Mouse (Mus musculus) lung, postnatal 36 days (tissue): ENCODE measurements around the gene Sox8.

Source experiments
- DNase-seq: peaks from one replicate; pipeline ENCODE4 v3.0.0; 2022; ENCODE audit warnings: mixed read lengths

Gene Sox8

GRCm38 (mm10) chr17:25570648-25571452 lies at the start of gene Sox8:
Gene Sox8, minus strand, starts transcription at chr17:25570686.
- DNase-seq: peak; percentile 87

DNA sequence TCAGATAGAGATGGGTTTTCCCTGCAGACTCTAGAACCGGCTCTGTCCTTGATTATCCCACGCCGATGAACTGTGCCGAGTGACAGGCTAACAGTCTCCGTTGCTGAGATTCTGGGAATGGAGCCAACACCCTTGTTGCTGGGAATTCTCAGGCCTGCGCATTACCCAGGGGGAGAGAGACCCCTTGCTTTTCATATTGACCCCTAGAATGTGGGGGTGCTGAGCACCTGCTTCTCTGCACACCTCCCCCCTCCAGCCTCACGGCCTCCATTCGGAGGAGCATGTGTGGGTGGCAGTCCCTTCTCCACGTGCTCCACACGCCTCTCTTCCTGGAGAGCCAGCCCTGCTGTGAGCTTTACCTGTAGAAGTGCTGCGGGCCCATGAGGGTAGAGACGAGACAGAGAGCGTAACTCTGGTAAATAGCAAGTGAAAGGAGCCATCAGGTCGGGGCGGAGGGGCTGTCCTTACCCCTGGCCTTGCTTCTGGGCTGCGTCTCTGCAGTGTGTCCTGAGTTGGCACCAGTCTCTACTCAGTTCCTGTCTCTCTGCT lies 48.1 kb upstream of the Sox8 start:
- DNase-seq: no peak

GRCm38 (mm10) chr17:25614723-25615510 lies 44.4 kb upstream of the Sox8 start:
- no peak for DNase-seq

DNA sequence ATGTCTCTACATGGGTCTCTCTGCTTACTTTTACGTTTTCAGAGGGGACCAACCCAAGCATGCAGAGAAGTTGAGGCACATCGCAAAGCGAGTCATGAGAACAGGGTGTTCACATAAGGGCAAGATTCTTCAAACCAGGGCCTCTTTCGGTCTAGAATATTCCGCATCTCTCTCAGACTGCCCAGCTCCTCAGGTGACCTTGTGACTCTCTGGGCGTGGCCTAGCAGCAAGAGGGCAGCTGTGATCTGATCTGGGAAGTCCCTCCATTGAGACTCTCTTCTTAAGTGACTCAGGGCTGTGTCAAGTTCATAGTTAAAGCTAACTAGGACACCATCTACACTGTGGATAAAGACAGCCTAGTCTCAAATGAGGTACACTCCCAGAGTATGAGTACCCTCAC lies 42.8 kb upstream of the Sox8 start:
- no peak for DNase-seq

DNA sequence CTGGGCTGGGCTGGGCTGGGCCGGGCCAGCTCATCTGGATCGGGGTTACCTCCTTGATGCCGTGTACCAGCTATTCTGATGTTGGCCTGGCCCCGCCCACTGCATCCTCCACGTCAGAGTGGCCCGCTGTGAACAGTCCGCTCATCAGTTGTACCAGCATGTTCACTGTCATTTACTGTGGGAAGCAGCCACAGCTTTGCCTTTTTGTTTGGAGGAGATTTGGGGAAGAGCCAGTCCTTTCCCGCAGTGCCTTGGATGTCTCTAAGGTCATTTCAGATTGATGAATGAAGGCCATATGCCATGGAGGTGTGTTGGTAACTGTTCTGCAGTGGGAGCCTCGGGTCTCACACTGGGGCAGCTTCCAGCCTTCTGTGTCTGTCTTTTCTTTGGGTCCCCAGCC lies 42.1 kb upstream of the Sox8 start:
- no peak for DNase-seq

GRCm38 (mm10) chr17:25610151-25610550 lies 39.7 kb upstream of the Sox8 start:
- no peak for DNase-seq

- no peak for DNase-seq
These were observed 39.0 kb upstream of the Sox8 start for GRCm38 (mm10) chr17:25609506-25609828.

GRCm38 (mm10) chr17:25608821-25609505 lies 38.5 kb upstream of the Sox8 start:
- no peak for DNase-seq

DNA sequence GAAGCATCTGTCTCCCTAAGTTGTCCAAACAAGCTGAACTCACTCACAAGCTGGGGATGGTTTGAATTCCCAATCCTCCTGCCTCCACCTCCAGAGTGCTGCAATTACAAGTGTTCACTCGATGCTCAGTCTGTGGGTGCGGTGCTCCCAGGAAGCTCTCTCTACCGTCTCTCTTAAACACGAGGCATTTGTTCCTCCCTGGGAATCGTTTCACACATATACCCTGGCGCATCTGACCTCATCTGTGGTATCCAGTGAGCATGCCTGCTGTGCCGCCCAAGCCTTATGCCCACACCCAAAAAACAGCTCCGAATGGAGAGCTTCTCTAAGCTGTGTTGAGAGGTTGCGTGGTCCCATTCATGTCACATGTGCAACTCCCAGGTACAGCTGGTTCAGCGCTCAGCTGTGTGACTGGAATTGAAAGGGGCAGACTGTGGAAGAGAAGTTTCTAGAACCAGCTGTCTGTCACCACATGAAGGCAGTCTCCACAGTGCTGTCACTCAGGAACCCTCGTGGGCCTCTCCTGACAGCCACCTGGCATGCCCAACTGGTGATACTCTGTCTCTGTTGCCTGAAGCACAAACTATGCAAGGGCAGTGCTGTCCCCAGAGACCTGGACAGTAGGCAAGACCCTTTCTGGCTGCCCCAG lies 37.8 kb upstream of the Sox8 start:
- DNase-seq: no peak

DNA sequence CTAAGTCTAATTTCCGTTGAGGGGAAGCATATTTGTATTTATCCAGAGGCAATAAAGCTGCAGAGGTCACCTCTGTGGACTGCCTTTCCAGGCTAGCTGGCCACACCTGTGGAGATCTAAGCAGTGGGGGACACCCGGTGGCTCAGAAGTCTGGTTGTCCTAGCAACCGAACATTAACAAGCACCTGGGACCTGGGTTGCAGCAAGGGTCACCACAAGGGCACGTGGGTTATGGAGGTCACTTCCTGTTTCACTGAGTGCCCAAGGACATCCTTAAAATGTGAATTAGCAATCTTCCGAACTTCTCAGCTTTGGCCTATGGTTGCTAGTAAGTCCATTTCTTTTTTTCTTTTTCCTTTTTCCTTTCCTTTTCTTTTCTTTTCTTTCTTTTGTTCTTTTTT lies 33.7 kb upstream of the Sox8 start:
- no peak for DNase-seq

DNA sequence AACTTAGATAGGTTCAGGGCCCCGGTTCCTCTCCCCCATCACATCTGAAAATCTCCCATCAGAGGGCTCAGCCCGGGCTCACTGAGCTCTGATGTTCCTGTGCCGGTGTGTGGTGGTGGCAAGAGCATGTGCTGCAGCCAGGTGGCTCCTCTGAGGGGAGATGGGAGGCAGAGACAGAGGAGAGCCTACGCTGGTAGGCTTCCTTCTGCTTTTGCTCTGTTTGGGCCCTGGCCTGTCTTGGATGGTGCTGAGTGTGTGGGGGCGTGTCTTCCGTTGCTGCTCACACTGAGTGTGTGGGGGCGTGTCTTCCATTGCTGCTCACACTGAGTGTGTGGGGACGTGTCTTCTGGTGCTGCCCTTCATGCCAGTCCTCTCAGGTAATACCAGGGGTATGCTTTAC lies 31.9 kb upstream of the Sox8 start:
- no peak for DNase-seq

DNA sequence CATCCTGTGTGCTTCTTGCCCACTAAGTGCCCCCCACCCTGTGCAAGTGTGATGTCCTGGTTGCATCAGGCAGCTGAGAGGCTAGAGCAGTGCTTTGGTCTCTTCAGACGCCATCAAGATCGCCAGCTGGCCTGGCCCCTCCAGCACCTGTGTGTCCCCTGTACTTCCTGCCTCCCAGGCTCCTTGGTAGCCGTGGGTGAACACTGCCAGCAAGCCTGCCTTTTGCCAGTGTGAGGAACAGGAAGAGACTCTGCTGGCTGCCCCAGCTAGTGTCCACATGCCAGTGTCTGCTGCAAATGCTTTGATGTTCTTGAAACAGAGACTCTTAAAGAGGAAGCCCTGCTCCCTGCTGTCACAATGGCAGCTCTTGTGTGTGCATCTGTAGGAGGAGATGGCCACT lies 27.1 kb upstream of the Sox8 start:
- DNase-seq: no peak

- DNase-seq: peak; percentile 17
These were observed 25.0 kb upstream of the Sox8 start for GRCm38 (mm10) chr17:25595495-25595894.

- DNase-seq: no peak
These were observed 23.1 kb upstream of the Sox8 start for GRCm38 (mm10) chr17:25593411-25594261.

GRCm38 (mm10) chr17:25592336-25592735 lies 21.9 kb upstream of the Sox8 start:
- DNase-seq: no peak

DNA sequence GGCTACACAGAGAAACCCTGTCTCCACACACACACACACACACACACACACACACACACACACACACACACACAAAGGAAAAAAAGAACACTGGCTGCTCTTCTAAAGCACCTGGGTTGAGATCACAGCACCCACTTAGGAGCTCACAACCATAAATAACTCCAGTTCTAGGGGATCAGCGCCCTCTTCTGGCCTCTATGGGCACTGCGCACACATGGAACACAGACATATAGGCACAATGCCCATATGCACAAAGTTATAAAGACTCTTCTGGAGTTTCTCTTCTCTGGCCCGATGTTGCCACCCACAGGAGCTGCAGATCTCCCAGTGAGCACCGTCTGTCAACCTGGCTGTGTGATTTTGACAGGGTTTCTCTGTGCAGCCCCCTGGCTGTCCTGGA lies 20.5 kb upstream of the Sox8 start:
- DNase-seq: no peak

- DNase-seq: no peak
These were observed 19.6 kb upstream of the Sox8 start for GRCm38 (mm10) chr17:25590068-25590467.

DNA sequence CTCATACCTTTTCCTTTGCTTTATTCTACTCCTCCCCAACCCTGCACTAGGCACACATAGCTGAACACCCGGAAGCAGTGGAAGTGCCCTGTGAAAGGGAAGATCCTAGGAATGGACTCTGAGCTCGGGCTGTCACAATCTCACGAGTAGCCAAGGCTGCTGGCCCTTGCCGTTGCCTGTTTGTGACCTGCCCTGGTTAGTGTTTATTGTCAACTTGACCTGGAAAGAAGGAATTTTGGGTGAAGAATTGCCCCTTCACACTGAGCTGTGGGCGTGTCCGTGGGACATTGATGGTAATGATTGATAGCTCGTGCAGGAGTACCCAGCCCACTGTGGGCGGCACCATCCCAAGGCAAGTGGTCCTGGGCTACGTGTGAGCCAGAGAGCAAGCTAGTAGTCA lies 14.2 kb upstream of the Sox8 start:
- DNase-seq: no peak

DNA sequence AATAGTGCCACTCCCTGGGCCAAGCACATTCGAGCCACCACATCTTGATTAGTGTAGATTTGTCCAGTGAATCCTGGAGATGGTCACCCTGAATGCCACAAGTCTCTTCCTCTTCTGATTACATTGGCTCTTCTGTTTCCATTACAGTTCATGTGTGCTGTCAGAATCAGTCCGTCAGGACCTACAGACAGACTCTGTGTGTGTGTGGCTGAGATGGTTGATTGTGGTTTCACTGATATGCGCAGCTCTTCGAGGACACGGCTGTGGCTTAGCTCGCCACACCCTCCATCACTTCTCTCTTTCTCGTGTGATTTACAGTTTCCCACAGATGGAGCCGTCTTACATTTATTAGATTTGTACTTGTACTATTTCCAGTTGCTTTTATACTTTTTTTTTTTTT lies 13.4 kb upstream of the Sox8 start:
- no peak for DNase-seq

GRCm38 (mm10) chr17:25583099-25583498 lies 12.6 kb upstream of the Sox8 start:
- DNase-seq: no peak

- DNase-seq: no peak
These were observed 11.6 kb upstream of the Sox8 start for GRCm38 (mm10) chr17:25582076-25582475.
